Mouse (Mus musculus) midbrain, embryonic 15.5 days (tissue): ENCODE data around the gene Galp. TPM values are rescaled to one million over a fixed set of nuclear protein-coding genes. Genes with fewer than 3 reads are reported as not detected.
A peak's percentile ranks its signal among the peaks of the same experiment; 100 is the strongest.
"Not testable (repeated sequence)": the region's sequence is repeated elsewhere in the genome, so short reads cannot be mapped to it uniquely, and the experiment has no call there.

ENCODE experiments used
- ATAC-seq: fragments of 200-750 bp; cut with Nextera tagmentation; replicated peaks from 2 replicates; pipeline ENCODE4 v1.8.0; 2017; ENCODE audit warnings: moderate TSS enrichment
- H3K27ac ChIP-seq: fragments of 300-500 bp; sonication (generic); 2 replicates; pipeline ENCODE4 v1.5.1; 2015; ENCODE audit warnings: mild to moderate bottlenecking, inconsistent platforms
- H3K27me3 ChIP-seq: fragments of 300-500 bp; sonication (generic); replicated peaks from 2 replicates; pipeline ENCODE4 v1.6.1; 2015; ENCODE audit warnings: inconsistent platforms
- H3K36me3 ChIP-seq: fragments of 300-500 bp; sonication (generic); replicated peaks from 2 replicates; pipeline ENCODE4 v1.6.1; 2015; ENCODE audit warnings: inconsistent platforms
- H3K4me1 ChIP-seq: fragments of 300-500 bp; sonication (generic); 2 replicates; pipeline ENCODE4 v1.6.1; 2015; ENCODE audit warnings: inconsistent platforms
- H3K4me2 ChIP-seq: fragments of 300-500 bp; sonication (generic); 2 replicates; pipeline ENCODE4 v1.6.1; 2015; ENCODE audit warnings: inconsistent platforms, mild to moderate bottlenecking, moderate library complexity
- H3K4me3 ChIP-seq: fragments of 300-500 bp; sonication (generic); 2 replicates; pipeline ENCODE4 v1.5.1; 2015; ENCODE audit warnings: mild to moderate bottlenecking, inconsistent platforms
- H3K9ac ChIP-seq: fragments of 300-500 bp; sonication (generic); 2 replicates; pipeline ENCODE4 v1.6.1; 2015; ENCODE audit warnings: mild to moderate bottlenecking, inconsistent platforms
- H3K9me3 ChIP-seq: fragments of 300-500 bp; sonication (generic); 2 replicates; pipeline ENCODE4 v1.6.1; 2016; ENCODE audit warnings: inconsistent platforms
- WGBS: fragments of 180-500 bp; shearing (Covaris S2); methylation state at CpG from one replicate; pipeline ENCODE4 v1.1.7; 2015; ENCODE audit warnings: mixed read lengths; 5-methylcytosine and 5-hydroxymethylcytosine counted together
- polyA plus RNA-seq: library from polyadenylated mRNA; unstranded; fragments of >200 nt; fragmentation: Nextera tagmentation; extraction: Ambion mirVana; gene quantifications from 2 replicates; pipeline ENCODE4 v1.2.1, GENCODE M21; 2015

The Galp gene
- polyA plus RNA-seq, 1 experiment from 2014 or later = not detected

DNA sequence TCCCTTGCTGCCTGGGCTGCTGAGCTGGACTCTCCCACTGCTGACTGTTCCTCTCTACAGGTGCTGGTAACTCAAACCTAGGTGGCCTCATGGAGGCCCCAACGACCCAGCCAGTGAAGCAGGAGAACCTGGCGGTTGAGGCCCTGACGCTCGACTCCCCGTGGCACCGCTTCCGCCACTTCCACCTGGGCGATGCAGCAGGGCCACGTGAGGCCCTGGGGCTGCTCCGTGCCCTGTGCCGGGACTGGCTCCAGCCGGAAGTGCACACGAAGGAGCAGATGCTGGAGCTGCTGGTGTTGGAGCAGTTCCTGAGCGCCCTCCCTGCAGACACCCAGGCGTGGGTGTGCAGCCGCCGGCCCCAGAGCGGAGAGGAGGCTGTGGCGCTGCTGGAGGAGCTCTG is 13.1 kb upstream of the Galp start:
- H3K27me3 ChIP-seq = no peaks in the 10 kb centered on the region
- no peak overlapping the region for H3K4me3 ChIP-seq
- no peak overlapping the region for H3K27ac ChIP-seq
- no peak for ATAC-seq
- H3K4me2 ChIP-seq = no peak overlapping the region
- no peaks in the 10 kb centered on the region for H3K4me1 ChIP-seq
- no peak overlapping the region for H3K9ac ChIP-seq
- WGBS = 94% methylated on average over 19 of the region's 19 CpGs
- no peaks in the 10 kb centered on the region for H3K9me3 ChIP-seq
- H3K36me3 ChIP-seq = peaks cover 41% of the 10 kb centered on the region

DNA sequence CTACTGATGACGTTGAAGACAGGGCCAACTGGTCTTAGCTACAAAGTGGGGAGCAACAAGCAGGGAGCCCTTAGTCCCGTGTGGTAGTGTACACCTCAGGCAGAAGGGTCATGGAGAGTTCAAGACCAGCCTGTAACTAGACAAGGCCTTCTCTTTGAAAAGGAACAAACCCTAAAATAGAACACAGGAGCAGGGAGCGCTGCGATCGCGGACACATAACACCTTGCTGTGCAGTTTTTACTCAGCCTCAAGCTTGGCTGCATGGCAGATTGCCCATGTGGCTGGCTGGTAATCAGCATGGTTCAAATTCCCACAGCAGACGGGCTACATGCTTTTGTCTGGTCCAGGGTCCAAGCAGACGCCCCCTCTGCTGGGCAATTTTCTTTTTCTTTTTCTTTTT is 12.4 kb upstream of the Galp start:
- H3K36me3 ChIP-seq = peaks cover 45% of the 10 kb centered on the region
- H3K4me1 ChIP-seq = no peaks in the 10 kb centered on the region
- H3K9ac ChIP-seq = no peak overlapping the region
- H3K9me3 ChIP-seq = no peaks in the 10 kb centered on the region
- no peak overlapping the region for H3K4me2 ChIP-seq
- H3K27me3 ChIP-seq = no peaks in the 10 kb centered on the region
- no peak for ATAC-seq
- no peak overlapping the region for H3K27ac ChIP-seq
- WGBS = 92% methylated on average over 8 of the region's 8 CpGs
- no peak overlapping the region for H3K4me3 ChIP-seq

DNA sequence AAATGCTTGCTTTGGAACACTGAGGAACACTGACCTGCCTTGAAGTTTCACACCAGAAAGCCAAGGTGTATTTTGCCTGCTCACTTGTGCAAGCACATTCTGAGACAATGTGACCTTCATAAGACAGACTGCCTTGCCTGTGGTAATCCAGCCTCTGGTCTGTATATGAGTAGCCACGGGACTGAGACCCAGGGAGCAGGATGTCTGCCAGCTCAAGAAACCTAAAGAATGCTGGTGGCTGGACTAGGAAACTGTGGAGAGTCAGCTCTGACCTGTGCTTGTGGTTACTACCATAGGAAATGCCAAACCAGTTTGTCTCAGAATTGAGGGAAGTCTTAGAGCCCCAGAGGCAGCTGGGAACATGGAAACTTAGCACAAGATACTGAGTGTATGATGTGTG is 11.5 kb upstream of the Galp start:
- peaks cover 53% of the 10 kb centered on the region for H3K36me3 ChIP-seq
- no peak overlapping the region for H3K9ac ChIP-seq
- no peak overlapping the region for H3K27ac ChIP-seq
- no peaks in the 10 kb centered on the region for H3K4me1 ChIP-seq
- no peaks in the 10 kb centered on the region for H3K9me3 ChIP-seq
- ATAC-seq = no peak
- H3K27me3 ChIP-seq = no peaks in the 10 kb centered on the region
- 100% methylated on average over 1 of the region's 1 CpGs for WGBS
- H3K4me3 ChIP-seq = no peak overlapping the region
- no peak overlapping the region for H3K4me2 ChIP-seq

DNA sequence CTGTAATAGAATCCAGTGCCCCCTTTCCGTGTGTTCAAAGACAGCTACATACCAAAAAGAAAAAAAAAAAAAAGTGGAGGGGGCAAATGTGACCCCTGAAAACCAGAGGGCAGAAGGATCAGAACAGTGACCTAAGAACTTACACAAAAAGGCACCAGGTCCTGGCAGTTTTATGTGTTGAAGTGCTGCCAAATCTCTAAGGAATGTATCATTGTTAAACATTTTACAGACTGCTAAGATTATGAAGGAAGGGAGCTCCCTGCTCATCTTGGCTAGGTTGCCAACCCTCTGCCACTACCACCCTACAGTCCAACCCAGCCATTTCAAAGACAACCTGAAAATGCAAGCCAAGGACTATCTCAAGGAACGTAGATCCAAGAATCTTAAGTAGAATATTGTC is 10.7 kb upstream of the Galp start:
- no peak for ATAC-seq
- peaks cover 56% of the 10 kb centered on the region for H3K36me3 ChIP-seq
- H3K4me2 ChIP-seq = no peak overlapping the region
- no peak overlapping the region for H3K4me3 ChIP-seq
- H3K9me3 ChIP-seq = no peaks in the 10 kb centered on the region
- no peaks in the 10 kb centered on the region for H3K4me1 ChIP-seq
- no peaks in the 10 kb centered on the region for H3K27me3 ChIP-seq
- H3K27ac ChIP-seq = no peak overlapping the region
- 96% methylated on average over 2 of the region's 2 CpGs for WGBS
- no peak overlapping the region for H3K9ac ChIP-seq

DNA sequence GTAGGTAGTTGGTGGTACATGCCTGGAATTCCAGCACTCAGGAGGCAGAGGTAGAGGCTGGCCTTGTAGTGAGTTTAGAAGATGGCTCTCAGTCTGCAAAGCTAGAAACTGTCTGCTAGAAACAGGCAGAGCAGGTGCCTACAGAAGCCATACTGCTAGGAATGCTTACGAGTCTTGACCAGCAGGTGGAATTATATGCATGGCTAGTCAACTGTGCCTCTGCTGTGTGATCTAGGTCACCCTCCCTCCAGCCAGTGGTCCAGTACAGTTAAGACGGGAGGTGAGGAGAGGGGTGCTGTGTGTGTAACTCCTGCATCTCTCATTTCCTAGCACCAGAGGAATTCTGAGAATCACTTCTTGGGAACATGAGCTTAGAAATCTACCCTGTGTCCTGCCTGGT is 10.1 kb upstream of the Galp start:
- H3K36me3 ChIP-seq = peaks cover 56% of the 10 kb centered on the region
- no peak overlapping the region for H3K4me3 ChIP-seq
- no peaks in the 10 kb centered on the region for H3K27me3 ChIP-seq
- no peaks in the 10 kb centered on the region for H3K9me3 ChIP-seq
- no peak overlapping the region for H3K4me2 ChIP-seq
- H3K27ac ChIP-seq = no peak overlapping the region
- WGBS = 76% methylated on average over 2 of the region's 2 CpGs
- no peak for ATAC-seq
- H3K9ac ChIP-seq = no peak overlapping the region
- no peaks in the 10 kb centered on the region for H3K4me1 ChIP-seq

DNA sequence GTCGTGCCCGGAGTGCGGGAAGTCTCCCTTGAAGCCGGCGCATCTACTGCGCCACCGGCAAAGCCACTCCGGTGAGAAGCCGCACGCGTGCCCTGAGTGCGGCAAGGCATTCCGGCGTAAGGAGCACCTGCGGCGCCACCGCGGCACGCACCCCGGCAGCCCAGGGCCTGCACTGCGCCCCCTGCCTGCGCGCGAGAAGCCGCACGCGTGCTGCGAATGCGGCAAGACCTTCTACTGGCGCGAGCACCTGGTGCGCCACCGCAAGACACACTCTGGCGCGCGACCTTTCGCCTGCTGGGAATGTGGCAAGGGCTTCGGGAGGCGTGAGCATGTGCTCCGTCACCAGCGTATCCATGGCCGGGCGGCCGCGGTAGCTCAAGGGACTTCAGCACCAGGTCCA is 7.3 kb upstream of the Galp start:
- H3K9ac ChIP-seq = no peak overlapping the region
- no peaks in the 10 kb centered on the region; the same call in 1 of the 2 replicates for H3K4me1 ChIP-seq
- H3K4me2 ChIP-seq = no peak overlapping the region
- ATAC-seq = no peak
- WGBS = 49% methylated on average over 45 of the region's 45 CpGs
- H3K4me3 ChIP-seq = no peak overlapping the region
- H3K36me3 ChIP-seq = peaks cover 50% of the 10 kb centered on the region
- no peaks in the 10 kb centered on the region for H3K27me3 ChIP-seq
- no peak overlapping the region for H3K27ac ChIP-seq
- H3K9me3 ChIP-seq = no peaks in the 10 kb centered on the region

DNA sequence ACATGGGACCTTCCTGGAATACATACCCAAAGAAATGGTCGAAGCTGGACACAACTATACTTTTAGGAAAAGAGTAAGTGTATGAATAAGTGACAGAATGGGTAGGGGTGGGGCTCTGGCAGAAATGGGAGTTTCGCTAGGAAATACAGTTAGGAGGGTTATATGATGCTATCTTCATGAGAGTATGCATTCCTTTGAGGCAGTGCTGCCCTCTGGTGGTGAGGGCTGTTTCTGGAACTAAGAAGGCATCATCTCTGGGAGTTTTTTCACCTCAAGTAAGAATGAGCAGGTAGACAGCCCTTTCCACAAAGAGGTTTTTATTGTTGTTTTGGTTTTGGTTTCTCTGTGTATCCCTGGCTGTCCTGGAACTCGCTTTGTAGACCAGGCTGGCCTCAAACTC is 5.5 kb upstream of the Galp start:
- Histone ChIP-seq H3K9ac (no peak overlapping the region), H3K4me3 (no peak overlapping the region), H3K36me3 (peaks cover 35% of the 10 kb centered on the region), H3K4me1 (no peaks in the 10 kb centered on the region; the same call in 1 of the 2 replicates), H3K9me3 (no peaks in the 10 kb centered on the region), H3K4me2 (no peak overlapping the region), H3K27ac (no peak overlapping the region), H3K27me3 (no peaks in the 10 kb centered on the region)
- WGBS = 49% methylated on average over 3 of the region's 3 CpGs
- 0 out of 2 replicates have a peak, but pooled peaks have one; percentile 21 for ATAC-seq

DNA sequence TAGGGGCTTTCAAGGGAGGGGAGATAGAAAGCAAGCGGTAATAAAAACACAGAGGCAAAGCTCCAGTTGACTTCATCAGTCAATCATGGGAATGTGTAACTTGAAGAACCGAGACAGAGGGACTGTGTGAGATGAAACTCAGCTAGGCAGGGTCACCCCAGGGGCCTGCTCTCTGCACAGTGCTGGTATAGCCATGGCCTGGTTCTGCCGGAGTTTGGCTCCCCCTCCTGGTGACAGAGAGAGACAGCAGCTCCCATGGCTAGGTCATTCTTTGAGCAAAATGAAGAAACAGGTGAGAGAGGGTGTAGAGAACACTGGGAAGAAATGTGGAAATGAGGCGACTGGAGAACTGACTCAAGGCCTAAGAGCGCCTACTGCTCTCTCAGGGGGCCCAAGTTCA is 2.8 kb upstream of the Galp start:
- Histone ChIP-seq H3K4me3 (no peak overlapping the region), H3K36me3 (peaks cover 15% of the 10 kb centered on the region), H3K4me2 (no peak overlapping the region), H3K9ac (no peak overlapping the region), H3K4me1 (no peaks in the 10 kb centered on the region; the same call in 1 of the 2 replicates), H3K27ac (no peak overlapping the region), H3K9me3 (no peaks in the 10 kb centered on the region), H3K27me3 (no peaks in the 10 kb centered on the region)
- 14% methylated on average over 5 of the region's 5 CpGs for WGBS
- peak; percentile 81 for ATAC-seq

DNA sequence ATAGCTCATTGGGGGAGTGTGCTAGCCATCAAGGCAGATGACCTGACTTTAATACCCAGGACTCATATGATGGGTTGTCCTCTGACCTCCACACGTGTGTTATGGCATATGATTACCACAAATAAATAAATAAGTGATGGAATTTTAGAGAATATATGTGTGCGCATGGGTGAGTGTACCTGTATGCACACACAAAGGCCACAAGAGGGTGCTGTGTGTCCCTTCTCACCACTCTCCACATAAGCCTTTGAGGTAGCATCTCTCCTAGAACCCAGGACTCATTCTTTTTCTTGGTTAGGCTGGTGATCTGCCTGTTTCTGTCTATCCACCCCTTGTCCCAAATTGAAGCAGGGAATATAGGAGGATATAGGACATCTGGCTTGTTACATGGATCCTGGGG is 1.1 kb upstream of the Galp start:
- Histone ChIP-seq H3K27me3 (no peaks in the 10 kb centered on the region), H3K4me2 (no peak overlapping the region), H3K4me3 (no peak overlapping the region), H3K9me3 (no peaks in the 10 kb centered on the region), H3K4me1 (no peaks in the 10 kb centered on the region; the same call in 1 of the 2 replicates), H3K9ac (no peak overlapping the region), H3K36me3 (no peaks in the 10 kb centered on the region), H3K27ac (no peak overlapping the region)
- WGBS = 51% methylated on average over 2 of the region's 2 CpGs
- no peak for ATAC-seq

DNA sequence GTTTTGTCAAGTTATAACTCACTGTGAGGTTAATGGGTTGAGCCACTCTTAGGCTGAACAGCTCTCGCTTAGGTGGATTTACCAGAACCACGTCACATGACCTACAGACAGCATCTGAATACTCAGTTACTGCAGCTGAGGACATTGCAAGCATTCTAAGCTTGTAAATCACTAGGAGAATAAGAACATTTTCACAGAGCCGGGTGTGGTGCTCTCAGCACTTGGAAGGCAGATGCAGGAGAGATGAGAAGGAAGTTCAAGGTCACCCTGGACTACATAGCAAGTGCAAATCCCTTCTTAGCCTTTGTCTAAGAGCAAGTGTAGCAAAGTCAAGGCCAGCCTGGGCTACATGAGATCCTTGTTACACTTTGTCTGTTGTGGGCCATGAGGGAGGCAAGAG is 7.3 kb downstream of the Galp start:
- Histone ChIP-seq H3K4me1 (no peaks in the 10 kb centered on the region), H3K36me3 (no peaks in the 10 kb centered on the region), H3K4me2 (no peak overlapping the region), H3K9me3 (no peaks in the 10 kb centered on the region), H3K27ac (no peak overlapping the region), H3K9ac (no peak overlapping the region), H3K27me3 (no peaks in the 10 kb centered on the region), H3K4me3 (no peak overlapping the region)
- WGBS = 76% methylated on average over 3 of the region's 3 CpGs
- no peak for ATAC-seq

DNA sequence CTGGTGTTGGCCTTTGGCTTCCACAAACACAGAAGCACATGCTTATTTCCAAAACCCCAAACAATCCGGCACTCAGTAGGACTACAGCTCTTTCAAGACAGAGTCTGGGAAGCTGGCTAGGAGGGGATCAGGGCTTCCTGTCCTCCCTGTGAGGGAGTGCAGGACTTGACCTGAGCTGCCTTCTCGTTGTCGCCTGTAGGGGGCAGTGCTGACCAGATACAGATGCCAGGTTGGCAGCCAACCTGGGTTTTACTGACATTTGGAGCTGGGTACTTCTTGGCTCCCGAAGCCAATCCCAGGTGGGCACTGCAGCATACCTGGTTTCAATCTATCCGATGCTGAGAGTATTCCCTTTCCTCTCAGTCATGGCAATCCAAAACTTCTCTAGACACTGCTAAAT is 16.3 kb downstream of the Galp start:
- 51% methylated on average over 5 of the region's 5 CpGs for WGBS
- no peak overlapping the region for H3K27ac ChIP-seq
- ATAC-seq = no peak

DNA sequence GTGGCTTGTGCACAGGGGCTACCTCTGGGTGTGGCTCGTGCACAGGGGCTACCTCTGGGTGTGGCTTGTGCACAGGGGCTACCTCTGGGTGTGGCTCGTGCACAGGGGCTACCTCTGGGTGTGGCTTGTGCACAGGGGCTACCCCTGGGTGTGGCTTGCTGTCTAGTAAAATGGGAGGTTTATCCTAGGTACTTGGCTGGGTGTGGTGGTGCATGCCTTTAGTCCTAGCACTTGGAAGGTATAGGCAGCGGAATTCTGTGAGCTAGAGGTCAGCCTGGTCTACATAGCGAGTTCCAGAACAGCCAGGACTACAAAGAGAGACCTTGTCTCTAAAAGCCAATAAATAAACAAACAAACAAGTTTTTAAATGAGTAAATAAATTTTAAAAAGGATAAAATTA is 17.8 kb downstream of the Galp start:
- H3K36me3 ChIP-seq, H3K4me3 ChIP-seq, H3K4me1 ChIP-seq, H3K27me3 ChIP-seq, H3K9ac ChIP-seq, ATAC-seq, H3K4me2 ChIP-seq, H3K9me3 ChIP-seq, H3K27ac ChIP-seq: not testable (repeated sequence)
- 80% methylated on average over 4 of the region's 4 CpGs for WGBS

More for the DNA sequence above, 16.3 kb downstream of the Galp start:
- H3K27me3 ChIP-seq = no peaks in the 10 kb centered on the region
- H3K9me3 ChIP-seq = 0 out of 2 replicates have a peak, but pooled peaks cover 6% of the 10 kb centered on the region
- H3K36me3 ChIP-seq = no peaks in the 10 kb centered on the region
- H3K4me2 ChIP-seq = no peak overlapping the region
- no peak overlapping the region for H3K4me3 ChIP-seq
- H3K9ac ChIP-seq = no peak overlapping the region
- no peaks in the 10 kb centered on the region for H3K4me1 ChIP-seq

DNA sequence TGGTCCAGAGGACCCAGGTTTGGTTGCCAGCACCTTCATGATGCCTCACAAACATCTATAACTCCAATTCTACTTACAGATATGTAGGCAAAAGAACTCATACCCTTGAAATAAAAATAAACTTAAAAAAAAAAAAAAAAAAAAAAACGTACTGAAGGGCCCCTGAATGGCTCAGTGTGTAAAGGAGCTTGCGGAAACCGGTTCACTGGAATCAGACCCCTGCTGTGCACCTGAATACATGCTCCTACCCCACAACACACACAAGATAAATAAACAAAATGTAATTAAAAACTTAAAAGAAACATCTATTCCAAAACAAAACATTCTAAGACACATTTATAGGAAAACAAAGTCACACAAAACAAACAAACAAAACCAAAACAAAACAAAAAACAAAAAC is 23.3 kb downstream of the Galp start:
- ATAC-seq = no peak
- Histone ChIP-seq H3K36me3 (no peaks in the 10 kb centered on the region), H3K4me1 (no peaks in the 10 kb centered on the region), H3K9me3 (0 out of 2 replicates have a peak, but pooled peaks cover 4% of the 10 kb centered on the region), H3K9ac (no peak overlapping the region), H3K27me3 (no peaks in the 10 kb centered on the region), H3K4me2 (no peak overlapping the region), H3K27ac (no peak overlapping the region), H3K4me3 (no peak overlapping the region)
- WGBS = 56% methylated on average over 3 of the region's 3 CpGs
